ENCODE assay signal across 8 mouse cellular contexts in the genomic region with DNA sequence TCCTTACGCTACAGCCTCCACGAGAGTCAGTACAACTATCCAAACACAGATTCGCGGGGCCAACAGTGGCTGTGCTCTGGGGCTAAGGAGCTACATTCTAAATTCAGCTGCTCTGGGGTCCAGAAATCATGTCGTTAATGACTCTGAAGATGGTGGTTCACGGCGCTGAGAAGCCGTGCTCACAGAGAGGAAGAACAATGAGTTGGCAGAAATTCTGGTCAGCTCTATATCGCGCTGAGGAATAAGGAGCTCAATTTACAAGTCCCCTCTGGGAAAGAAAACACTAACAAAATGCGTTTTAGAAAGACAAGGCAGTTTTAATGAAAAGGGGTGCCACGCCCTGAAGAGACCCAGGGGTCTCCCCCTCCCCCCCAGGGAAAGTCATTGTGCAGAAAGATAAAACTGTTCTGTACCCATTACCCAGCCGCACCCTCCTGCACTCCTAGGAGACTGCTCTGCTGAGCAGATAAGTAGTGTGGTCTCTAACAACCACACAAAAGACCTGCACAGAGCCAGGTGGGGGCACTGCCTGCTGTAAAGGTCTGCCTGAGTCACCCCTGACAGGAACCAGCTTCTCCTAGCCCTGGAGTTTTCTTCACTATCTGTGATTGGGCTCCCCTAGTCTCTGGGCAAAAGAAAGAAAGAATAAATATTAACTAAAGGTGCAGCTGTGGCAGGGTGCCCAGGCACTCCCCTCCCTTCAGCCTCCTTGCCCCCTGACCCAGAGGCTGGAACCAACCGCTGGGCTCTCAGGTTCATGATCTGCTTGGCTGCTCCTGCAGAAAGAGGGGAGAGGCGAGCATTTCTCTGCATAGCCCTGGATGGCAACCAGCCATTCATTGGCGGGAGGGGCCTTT. TPM values are rescaled to one million over a fixed set of nuclear protein-coding genes. Genes with fewer than 3 reads are reported as not detected.
DNase-seq lines count a peak whose midpoint lies in the region; ATAC-seq lines count a peak whose summit lies in the region.

No protein-coding gene starts in this region.

- 31% methylated on average over 16 of the region's 16 CpGs for WGBS in kidney, embryonic 14.5 days

- H3K27me3 ChIP-seq in kidney, embryonic 14.5 days (ENCODE audit: control insufficient read depth, insufficient read depth, low read length): no peaks in the 10 kb centered on the region

- ATAC-seq in kidney, embryonic 14.5 days (ENCODE audit: low FRiP score, low TSS enrichment): peak; percentile 91
- no peak for ATAC-seq in inflammation-experienced regulatory T-cells, adult 6 months
- ATAC-seq in CD4-positive, CD25-positive, alpha-beta regulatory T cell, adult 4 months: no peak

- no peak overlapping the region for H3K4me3 ChIP-seq in kidney, embryonic 14.5 days (ENCODE audit: low read length)

- no peak overlapping the region for H3K4me2 ChIP-seq in kidney, embryonic 14.5 days (replicated peaks; ENCODE audit: low read depth, low read length)

- DNase-seq in ES-CJ7 (ENCODE audit: low read depth, low spot score): peak; percentile 88
- peak; percentile 46 for DNase-seq in adipocyte (ENCODE audit: low spot score)
- DNase-seq in lung, postnatal 4 days: peak; percentile 69 to 82
- DNase-seq in layer of hippocampus, postnatal 25 days (ENCODE audit: extremely low spot score in 1 of 2, low spot score in 1 of 2): no peak
- DNase-seq in retina, embryonic 14.5 days (ENCODE audit: low spot score): no peak

- H3K27ac ChIP-seq in kidney, embryonic 14.5 days (ENCODE audit: low read depth, low read length): peak overlapping the region; percentile 77

- H3K4me1 ChIP-seq in kidney, embryonic 14.5 days (ENCODE audit: control insufficient read depth, insufficient read depth, low read length): peaks cover 28% of the 10 kb centered on the region

- H3K9me3 ChIP-seq in kidney, embryonic 14.5 days (ENCODE audit: control insufficient read depth, low read length): no peaks in the 10 kb centered on the region

- H3K36me3 ChIP-seq in kidney, embryonic 14.5 days (ENCODE audit: control insufficient read depth, insufficient read depth, low read length): no peaks in the 10 kb centered on the region

- H3K9ac ChIP-seq in kidney, embryonic 14.5 days (ENCODE audit: low read depth, low read length): no peak overlapping the region

RNA-seq across cellular contexts. Expression of a gene that starts 26.0 kb away (rescaled TPM):
- 0.31 and 0.41 TPM in 2 replicates for polyA plus RNA-seq in kidney, embryonic 14.5 days (2014; fragmentation: Nextera tagmentation; extraction: Ambion mirVana)
- 100 to 1,000 TPM; 178 to 189 TPM for total RNA-seq in layer of hippocampus, postnatal 25 days (2021)
- not detected for polyA plus RNA-seq in inflammation-experienced regulatory T-cells, adult 6 months (2017; shearing (Covaris generic))
- polyA plus RNA-seq in CD4-positive, CD25-positive, alpha-beta regulatory T cell, adult 4 months (2017; shearing (Covaris generic)): not detected

RNA-seq across cellular contexts. Expression of a gene that starts 26.5 kb away (rescaled TPM):
- polyA plus RNA-seq in kidney, embryonic 14.5 days (2014; fragmentation: Nextera tagmentation; extraction: Ambion mirVana): 61.5 and 80.2 TPM in 2 replicates
- 10 to 100 TPM; 70.7 to 71.1 TPM for total RNA-seq in layer of hippocampus, postnatal 25 days (2021)
- 10 to 100 TPM; 22.1 to 37.3 (median 31.6) TPM for polyA plus RNA-seq in inflammation-experienced regulatory T-cells, adult 6 months (2017; shearing (Covaris generic))
- polyA plus RNA-seq in CD4-positive, CD25-positive, alpha-beta regulatory T cell, adult 4 months (2017; shearing (Covaris generic)): 10 to 100 TPM; 38.0 to 42.2 TPM

Comparison
In these comparisons a context has a peak if more than half of its experiments do, and no peak if none do; other contexts are left out.
1. DNase-seq: peak in ES-CJ7 (single experiment), adipocyte (single experiment) and lung, postnatal 4 days (2 of 2); none in layer of hippocampus, postnatal 25 days (0 of 2) and retina, embryonic 14.5 days (single experiment).